Mouse (Mus musculus) cerebellum, postnatal 10 days (tissue): Measurements from ENCODE around the gene Dnajc16.
"Not testable (repeated sequence)": the region's sequence is repeated elsewhere in the genome, so short reads cannot be mapped to it uniquely, and the experiment has no call there.

Experiments
- DNase-seq, 2 experiments: peaks; one replicate each; pipeline ENCODE4 v3.0.0; 2021; ENCODE audit warnings: mixed read lengths in 2 of 2

The Dnajc16 gene

DNA sequence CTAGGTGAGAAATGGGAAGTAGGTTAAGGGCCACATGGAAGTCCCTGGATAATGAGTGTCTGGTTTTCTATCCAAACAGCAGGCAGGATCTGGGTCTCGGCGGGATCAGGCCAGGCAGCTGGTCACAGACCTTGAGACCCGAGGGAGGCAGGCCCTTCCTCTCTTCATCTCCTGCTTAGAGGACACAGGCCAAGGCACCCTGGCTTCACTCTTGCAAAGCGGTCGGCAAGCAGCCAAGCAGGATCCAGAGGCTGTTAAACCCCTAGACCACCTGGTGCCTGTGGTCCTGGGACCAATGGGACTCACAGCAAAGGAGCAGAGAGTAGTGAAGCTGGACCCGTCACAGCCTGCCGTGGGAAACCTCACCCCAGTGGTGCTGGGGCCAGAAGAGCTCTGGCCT lies 5.6 kb upstream of the Dnajc16 start:
- peak in 1 of 2 experiments; percentile 33 for DNase-seq

DNA sequence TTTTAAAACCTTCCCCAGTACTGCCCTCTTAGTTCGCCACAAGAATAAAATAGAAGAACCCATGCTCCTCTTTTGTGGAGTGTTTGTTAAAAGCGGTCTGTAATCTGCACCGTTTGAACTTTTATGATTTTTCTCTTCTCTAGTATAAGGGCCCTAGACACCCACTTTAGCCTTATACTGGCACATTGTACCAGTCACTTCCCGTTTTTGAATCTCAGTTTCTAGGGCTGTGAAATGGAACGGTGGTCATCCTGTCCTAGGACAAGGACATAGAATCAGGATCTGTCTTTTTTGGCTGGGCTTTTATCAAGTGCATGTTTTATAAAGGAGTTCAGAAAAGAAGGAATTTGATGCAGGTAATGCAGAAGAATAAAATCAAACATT lies 3.4 kb upstream of the Dnajc16 start:
- DNase-seq = peak in 1 of 2 experiments; percentile 19

DNA sequence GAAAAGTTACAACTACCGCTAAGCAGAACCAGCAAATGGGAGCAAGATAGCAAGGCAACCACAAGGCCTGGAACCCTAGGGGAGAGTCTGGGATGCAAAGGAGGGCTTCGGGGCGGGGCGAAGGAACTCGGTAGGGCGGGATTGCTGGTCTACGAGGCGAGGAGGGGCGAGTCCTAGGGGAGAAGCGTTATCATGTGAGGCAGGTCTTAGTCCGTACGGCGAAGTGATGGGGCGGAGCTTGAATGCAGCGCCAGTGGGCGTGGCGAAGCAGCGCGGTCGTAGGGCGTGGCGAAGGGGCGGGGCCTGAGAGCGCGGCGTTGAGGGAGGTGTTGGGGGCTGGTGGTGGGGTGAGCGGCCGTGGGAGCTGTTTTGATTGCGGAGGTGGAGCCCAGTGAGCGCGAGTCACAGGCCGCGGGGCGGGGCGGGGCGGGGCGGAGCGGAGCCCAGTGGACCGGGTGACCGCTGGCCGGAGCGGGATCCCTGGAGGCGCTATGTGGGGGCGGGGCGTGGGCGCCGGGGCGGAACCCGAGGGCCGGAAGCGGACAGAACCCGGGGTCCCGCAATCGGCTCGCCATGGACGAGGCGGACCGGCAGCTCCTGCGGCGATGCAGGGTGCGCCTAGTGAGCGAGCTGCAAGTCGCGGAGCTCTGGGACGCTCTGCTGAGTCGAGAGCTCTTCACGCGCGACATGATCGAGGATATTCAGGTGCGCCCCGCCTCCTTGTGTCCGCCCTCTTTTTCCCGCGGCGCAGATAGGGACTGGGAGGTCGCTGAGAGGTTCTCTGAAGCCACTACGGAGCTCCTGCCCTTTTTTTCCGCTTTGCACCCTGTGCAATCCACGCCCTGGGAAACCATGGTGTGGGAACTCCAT lies 2.8 kb upstream of the Dnajc16 start, which contains the start of gene Casp9:
Casp9 (plus strand) TSS at position 331 of the 870 bp plus-strand sequence.
- peak; percentile 99 for DNase-seq

DNA sequence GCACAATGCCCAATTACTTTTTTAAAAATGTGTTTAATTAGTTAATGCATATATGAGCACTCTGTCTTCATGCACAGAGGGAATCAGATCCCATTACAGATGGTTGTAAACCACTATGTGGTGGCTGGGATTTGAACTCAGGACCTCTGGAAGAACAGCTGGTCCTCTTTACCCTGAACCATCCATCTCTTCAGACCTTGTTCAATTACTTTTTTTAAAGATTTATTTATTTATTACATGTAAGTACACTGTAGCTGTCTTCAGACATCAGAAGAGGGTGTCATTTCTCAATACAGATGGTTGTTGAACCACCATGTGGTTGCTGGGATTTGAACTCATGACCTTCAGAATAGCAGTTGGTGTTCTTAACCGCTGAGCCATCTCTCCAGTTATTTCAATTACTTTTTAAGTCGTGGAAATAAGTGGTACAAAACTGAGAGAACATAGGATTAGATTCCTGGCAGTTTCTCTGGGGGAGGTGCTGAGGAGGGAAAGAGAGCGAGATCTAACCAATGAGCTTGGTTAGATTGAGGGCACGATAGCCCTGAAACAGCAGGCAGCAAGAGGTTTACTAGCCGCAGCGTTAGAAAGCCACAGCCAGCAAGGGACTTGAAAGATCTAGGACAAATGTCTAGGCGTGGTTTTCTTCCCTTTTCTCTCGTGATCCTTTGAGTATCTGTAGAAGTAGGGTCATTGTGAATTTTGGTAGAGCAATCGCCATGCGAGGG lies 2.0 kb upstream of the Dnajc16 start:
- DNase-seq = no peak

DNA sequence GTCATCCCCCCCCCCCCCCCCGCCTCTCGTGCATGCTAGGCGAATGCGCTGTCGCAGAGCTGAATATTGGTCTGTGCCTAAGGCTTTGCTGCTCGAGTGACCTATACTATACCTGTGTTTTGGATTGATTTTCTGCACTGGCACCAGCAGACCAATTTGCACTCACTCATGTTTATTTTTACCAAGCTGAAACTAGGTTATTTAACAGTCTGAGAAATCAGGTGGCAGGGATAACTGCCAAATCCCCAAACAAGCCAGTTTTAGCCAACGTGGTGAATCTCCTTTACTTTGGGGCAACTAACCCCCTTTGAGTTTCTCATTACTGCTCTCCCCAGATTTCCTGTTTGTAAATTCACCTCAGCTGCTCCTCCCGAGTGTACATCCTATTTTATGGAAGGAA lies 1.2 kb upstream of the Dnajc16 start:
- DNase-seq = no peak

DNA sequence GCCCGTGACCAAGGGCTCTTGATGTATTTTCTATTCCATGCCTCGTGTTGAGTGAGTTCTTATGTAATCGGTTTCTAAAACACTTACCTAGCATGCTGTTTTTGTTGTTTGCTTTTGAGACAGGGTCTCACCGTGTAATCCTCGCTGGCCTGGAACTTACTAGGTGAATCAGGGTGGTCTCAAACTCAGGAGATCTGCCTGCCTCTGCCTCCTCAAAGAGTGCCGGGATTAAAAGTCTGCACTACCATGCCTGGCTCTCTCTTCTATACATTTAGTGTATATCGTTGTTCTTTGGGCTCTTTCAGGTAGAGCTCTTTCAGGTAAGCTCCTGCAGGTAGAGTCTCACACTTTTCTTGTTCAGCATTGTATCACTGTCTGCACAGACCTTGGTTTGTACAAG lies 755 bp upstream of the Dnajc16 start:
- DNase-seq = no peak

DNA sequence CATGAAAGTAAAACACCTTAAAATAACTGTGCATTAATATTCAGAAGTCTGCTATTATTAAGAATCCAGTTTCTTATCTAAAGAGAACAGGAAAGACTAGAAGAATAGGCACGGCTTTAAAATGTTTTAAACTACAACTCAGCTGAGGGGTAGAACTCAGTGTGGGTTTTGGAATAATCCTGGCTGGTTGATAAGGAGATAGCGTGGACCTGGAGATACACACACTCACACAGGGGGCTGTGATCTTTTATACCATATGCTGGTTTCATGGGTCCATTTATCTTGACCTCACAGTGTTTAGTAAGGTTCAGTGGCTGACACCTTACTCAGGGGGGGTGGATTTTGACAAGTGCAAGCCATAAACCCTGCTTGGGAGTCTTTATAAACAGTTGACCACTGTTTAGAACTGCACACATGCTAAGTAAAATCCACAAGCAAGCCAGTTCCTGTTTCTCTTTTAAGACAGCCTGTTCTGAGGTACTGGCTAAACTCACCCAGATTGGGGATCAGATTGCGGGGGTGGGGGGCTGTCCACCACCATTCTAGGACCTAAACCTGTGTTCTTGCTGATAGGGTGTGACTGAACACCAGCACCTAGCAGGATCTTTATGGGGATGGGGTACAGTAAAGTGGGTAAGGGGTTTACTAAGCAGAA lies 1.0 kb downstream of the Dnajc16 start:
- DNase-seq = no peak

DNA sequence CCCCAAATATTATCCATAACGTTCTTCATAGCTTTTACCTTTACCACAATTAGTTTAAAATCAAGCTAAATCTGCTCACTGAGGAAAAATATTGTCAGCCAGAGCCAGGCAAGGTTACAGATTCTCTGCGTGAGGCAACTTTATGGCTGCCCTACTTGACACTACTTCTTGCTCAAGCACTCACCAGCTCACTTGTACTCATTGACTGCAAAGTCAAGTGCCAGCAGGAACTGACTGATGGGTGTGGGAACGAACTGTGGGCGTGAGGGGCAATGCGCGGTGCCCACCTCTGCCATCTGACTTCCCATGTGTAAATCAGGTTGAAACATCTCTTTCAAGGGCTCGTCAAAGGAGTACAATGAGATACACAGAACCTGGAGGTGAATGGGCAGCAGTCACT lies 3.3 kb downstream of the Dnajc16 start:
- DNase-seq = no peak

DNA sequence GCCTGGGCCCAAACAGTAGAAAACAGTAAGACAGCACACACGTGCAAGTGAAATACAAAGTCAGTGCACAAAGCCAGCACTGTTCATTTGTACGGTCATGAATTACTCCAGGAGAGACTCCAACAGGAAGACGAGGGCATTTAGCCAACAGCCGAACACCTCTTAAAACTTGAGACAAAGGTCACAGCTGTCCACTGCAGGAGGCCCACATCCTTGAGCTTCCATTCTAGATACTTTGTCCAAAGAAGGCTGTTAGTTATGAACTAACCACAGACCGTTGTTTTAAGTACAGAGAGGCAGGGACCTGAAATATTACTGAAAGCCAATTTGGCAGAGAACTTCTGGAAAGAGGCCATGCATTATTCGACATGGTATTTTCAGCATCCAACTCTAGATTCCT lies 3.7 kb downstream of the Dnajc16 start:
- no peak for DNase-seq

DNA sequence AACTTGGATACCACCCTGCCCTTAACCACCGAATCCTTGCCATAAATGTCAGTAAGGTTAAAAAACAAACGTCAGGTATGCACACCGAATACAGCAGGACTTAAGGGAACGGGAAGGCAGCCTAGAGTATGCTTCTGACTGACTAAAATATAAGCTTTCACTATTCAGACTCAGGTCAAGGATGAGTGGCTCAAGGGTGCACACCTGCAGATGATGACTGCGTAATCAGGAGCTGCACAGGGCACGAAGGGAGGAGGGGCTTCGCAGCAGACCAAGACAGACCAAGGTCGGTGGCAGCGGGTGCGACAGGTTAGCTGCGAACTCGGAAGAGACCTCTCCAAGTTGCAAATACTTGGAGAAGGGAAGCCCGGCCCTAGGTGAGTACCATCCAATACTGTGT lies 4.6 kb downstream of the Dnajc16 start:
- DNase-seq = no peak

DNA sequence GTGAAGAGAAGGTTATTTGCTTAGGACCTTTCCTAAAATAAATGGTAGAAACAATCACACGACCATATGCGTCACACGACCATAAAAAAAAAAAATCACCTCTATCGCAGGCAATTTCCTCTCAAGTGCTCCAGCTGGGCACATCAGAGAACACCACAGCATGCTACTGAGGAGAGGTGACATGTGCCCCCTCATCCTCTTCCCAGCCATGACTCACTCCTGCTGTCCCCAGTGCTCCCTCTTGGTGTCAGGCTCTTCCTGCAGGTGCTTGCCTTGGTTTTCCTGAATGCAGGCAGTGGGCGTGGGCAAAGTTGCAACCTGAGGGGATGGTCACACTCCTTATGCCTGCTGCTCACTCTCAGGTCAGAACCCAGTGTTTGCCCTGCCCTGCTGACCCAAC lies 5.9 kb downstream of the Dnajc16 start:
- no peak for DNase-seq

DNA sequence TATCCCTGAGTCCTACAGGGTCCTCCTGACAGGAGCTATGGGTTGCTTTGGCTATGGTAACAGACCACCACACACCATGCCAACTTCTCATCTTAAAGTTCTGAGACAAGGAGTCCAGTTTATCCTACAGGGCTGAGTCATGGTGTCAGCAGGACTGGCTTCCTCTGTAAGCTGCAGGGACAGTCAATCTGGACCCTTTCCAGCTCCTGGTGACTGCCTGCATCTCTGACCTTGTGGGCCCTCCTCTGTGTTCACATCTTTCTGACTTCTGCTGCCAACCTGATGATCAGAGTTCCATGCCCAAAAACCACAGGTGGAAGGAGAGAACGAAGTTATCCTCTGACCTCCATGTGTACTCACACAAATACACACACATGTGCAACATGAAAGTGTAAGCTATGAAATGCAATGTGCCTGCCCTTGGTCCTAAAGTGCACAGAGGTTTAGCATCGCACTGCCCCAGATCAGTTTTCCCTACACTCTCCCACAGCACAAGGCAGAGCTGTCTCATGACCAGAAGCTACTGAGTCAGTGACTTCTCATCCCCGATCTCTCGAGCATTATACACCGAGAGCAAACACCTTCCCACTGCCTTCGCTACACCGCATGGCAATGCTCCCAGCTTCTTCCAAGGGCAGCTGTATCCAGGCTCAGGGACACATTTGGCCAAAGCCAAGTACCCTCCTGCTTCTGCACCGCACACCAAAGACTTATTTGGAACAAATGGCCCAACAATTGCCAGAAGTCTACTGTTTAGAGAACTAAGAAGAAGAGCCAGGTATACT lies 9.3 kb downstream of the Dnajc16 start:
- DNase-seq = no peak

DNA sequence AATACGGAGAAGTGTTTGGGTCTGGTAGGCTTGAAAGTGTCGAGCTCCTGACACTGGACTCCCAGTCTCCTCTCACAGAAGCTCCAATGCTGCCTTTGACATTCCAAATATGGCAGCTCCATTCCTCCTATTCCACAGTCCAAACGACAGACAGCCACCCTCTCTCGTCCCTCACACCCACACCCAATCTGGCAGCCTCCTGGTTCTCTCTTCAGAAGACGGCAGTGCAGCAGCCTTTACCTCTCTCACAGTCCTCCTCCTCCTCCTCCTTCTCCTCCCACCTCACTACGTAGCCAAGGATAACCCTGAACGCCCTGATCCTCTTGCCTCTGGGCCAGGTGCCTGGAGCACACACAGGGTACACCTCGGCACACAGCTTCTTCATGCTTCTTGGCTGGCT lies 10.9 kb downstream of the Dnajc16 start:
- no peak for DNase-seq

DNA sequence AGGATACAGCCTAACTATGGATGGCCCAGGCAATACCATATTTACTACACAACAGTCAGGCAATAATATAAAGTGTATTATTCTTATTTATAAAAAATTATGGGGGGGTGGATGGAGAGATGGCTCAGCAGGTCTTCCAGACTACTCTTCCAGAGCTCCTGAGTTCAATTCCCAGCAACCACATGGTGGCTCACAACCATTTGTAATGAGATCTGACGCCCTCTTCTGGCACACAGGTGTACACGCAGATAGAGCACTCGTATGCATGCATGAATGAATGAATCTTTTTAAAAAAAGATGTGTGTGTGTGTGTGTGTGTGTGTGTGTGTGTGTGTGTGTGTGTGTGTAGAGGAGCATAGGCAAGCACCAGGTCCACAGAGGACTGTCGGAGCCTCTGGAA lies 17.7 kb downstream of the Dnajc16 start:
- not testable (repeated sequence) for DNase-seq

DNA sequence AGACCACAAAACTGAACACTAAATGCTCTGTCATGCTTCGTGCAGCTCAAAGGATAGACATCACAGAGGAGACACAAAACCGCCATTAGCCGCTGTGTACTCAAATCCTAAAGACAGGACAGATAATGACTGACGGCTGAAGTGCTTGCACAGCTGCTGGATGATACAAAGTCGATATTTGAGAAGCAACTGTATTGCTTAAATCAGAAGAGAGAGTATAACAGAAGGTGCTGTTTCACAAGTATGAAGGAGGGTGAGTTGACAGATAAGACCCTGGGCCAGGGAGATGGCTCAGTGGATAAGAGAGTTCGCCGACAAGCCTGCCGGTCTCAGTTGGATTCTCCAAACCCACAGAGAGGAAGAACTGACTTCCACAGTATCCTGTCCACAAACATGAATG lies 18.9 kb downstream of the Dnajc16 start:
- DNase-seq = no peak

DNA sequence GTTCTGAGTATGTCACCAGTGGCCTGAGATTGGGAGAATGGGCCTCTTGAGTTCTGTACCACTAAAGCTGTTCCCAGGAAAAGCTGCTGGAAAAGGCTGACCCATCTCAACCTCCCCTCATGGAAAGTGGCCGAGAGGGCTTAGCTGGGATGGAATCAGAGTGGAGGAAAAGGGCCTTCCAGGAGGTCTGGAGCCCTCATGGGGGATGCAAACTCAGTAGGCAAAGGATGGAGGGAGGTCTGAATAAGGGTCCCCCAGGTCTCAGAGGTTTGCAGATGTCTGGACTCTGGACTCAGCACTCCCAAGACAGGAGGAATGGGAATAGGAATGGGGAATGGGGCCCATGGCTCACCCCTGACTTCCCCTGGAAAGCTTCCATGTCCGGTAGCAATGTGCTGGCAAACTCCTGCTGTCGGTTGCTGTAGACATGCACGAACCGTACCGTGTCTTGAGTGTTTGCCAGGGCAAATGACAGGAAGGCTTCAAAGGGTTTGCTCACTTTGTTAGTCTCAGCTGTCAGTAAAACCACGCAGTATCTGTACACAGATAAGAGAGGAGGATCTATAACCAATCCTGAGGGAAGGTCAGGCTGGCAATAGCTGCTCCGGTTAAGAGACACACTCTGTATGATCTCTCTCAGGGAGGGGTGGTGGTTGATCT lies 21.1 kb downstream of the Dnajc16 start:
- peak in 1 of 2 experiments; percentile 41 for DNase-seq

DNA sequence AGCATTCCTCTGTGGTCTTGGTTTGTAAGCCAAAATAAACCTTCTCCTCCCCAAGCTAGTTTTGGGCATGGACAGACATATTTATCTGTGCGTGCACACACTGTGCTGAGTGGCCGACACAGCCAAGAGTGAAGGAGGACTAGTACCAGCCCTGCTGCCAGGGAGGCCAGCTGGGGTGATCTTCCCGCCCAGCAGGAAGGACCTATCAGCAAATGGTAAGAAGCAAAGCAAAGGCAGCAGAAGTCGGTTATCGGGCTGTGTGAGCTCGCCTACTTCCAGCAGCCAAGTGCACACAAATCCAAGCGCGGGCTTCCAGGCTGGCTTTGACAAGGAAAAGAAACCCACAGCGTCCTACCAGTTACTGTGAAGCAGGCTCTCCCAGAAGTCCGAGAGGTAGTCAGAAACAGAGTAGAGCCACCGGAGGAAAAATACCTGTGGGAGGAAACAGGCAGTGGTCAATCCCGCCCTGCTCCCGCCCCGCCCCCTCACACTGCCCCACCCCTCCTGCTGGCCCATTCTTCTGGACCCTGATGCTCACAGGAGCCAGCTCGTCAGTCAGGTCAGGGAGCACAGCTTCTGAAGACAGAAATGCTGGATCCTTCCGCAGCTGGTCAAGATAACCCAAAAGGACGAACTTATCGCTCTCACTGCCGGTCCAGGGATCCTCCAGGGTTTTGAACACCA lies 23.2 kb downstream of the Dnajc16 start:
- peak; percentile 84 to 90 for DNase-seq

DNA sequence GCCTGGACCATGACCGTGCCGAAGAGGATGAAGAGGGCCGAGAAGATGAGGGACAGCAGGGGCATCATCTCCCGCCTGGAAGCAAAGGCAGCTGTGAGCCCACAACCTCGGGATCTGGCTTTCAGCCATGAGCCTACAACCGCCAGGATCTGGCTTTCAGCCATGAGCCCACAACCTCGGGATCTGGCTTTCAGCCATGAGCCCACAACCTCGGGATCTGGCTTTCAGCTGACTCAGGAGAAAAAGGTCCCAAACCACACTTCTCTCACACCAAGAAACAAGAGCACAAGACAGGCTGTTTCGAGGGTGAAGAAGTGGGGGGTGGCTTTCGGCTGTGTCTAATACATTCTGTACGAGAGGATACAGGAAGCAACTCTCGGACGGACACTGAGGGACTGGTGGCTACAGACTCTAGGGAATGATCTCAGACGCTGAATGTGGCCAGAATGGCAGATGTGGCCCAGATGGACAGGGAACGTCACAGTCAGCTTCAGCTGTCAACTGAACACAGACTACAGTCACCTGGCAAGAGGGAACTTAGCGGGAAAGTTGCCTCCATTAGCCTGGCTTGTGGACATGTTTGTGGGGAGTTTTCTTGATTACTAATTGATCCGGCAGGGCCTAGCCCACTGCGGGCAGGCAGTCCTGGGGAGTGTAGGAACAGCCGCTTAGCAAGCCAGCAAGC lies 23.9 kb downstream of the Dnajc16 start:
- DNase-seq = peak; percentile 77 to 83

DNA sequence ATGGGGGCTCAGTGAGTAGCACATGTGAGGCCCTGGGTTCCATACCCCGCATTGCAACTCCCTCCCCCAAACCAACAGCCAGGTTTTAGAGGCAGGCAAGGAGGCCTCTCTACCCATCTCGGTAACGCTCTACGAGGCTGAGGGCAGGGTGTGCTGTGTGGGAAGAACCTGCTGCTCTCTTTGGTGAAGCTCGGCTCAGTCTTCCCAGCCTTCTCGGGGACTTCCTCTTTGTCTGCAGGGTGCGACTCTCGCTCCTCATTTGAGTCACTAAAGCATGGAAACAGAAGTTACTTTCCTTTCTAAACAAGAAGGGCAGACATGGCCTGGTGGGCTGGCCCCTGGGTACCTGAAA lies 24.4 kb downstream of the Dnajc16 start:
- no peak for DNase-seq

DNA sequence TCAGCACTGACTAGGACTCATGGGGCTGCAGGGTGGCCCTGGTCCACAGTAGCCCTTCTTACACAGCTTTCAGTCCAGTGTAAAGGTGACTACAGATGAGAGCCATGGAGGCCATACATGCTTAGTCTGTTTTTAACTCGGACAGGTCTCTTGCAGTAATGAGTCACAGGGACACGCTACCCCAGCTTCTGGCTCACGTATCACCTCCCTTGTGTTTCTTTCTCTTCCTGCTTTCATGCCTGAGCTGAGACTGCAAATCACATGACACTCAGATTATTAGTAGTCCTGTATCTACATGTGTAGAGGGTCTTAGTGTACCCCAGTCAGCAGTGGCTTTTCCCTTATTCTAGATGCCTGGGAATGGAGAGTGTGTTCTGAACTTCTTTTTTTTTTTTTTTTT lies 25.7 kb downstream of the Dnajc16 start:
- DNase-seq = no peak

DNA sequence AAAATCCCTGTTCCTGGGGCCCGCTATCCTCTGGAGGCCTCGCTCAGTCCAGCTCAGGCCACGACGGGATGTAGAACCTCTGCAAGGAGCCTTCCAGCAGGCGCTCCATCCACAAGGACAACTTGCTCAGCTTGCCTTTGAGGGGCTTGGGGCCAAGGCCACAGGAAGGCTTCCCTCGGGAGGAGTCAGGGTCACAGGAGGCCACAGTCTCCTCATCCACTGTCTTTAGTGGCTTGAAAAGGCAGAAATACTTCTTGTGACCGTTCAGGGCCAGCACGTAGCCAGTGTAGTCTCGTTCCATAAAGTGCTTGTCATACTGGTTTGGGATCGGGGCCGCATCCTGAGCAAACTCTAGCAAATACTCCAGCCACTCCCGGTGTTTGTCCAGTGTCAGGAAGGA lies 27.3 kb downstream of the Dnajc16 start:
- DNase-seq = no peak
